Mouse (Mus musculus) layer of hippocampus, postnatal 10 days (tissue): ENCODE data around the gene Tmprss11c. TPM values are rescaled to one million over a fixed set of nuclear protein-coding genes. Genes with fewer than 3 reads are reported as not detected.
"Not testable (repeated sequence)": the region's sequence is repeated elsewhere in the genome, so short reads cannot be mapped to it uniquely, and the experiment has no call there.

Experiments
- DNase-seq, 2 experiments: peaks; one replicate each; pipeline ENCODE4 v3.0.0; 2021; ENCODE audit warnings: low spot score in 2 of 2
- long read RNA-seq: library from polyadenylated mRNA; stranded (forward); transcript quantifications from one replicate; pipeline ENCODE4 v2.0.0, GENCODE M21; 2023
- total RNA-seq, 2 experiments: library from RNA; stranded (reverse); gene quantifications; 2 replicates each; pipeline ENCODE4 v1.2.3; 2021

Tmprss11c gene
- not detected for total RNA-seq
- long read RNA-seq = 0 reads

DNA sequence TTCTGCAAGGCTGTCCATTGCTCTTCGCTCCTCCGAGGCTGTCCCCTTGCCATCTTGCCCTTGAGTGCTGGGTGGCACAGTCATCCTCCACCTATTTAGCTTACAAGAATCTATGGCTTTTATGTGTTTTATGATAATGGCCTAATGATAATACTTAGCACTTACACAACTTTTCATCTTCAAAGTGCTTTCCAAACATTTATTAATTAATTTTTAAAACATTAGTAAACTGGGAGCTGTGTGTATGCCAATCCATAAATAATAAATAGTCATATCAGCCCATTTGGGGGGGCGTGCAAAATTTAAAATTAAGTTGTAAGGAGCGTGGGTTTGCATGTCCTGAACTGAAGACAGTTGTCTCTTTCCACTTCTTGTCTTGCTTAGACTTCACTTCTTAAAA is at the start of gene Tmprss11c:
TSS of gene Tmprss11c (minus strand) at position 101 of the 400 bp plus-strand sequence.
- no peak for DNase-seq

DNA sequence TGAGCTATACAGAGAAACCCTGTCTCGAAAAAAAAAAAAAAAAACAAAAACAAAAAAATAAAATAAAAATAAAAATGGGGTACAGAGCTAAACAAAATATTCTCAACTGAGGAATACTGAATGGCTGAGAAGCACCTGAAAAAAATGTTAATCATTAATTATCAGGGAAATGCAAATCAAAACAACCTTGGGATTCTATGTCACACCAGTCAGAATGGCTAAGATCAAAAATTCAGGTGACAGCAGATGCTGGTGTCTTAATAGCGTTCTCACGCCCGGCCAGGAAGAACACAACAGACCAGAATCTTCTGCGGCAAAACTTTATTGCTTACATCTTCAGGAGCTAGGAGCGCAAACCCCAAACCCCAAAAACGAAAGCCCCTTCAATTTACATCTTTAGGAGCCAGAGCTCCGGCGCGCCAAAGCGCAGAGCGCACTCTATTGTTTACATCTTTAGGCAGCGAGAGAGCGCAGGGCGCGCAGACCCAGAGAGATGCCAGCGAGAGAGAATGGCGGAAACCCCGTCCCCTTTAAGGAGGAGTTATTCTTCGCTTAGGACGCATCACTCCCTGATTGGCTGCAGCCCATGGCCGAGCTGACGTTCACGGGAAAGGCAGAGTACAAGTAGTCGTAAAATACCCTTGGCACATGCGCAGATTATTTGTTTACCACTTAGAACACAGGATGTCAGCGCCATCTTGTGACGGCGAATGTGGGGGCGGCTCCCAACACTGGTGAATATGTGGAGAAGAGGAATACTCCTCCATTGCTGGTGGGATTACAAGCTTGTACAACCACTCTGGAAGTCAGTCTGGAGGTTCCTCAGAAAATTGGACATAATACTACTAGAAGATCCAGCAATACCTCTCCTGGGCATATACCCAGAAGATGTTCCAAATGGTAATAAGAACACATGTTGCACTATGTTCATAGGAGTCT is 29.2 kb upstream of the Tmprss11c start:
- DNase-seq = not testable (repeated sequence)

- DNase-seq = no peak
These were observed 17.0 kb upstream of the Tmprss11c start for GRCm38 (mm10) chr5:86306116-86306515.

- DNase-seq = no peak
These were observed 14.8 kb upstream of the Tmprss11c start for GRCm38 (mm10) chr5:86303877-86304276.

- DNase-seq = no peak
These were observed 42.5 kb downstream of the Tmprss11c start for GRCm38 (mm10) chr5:86246559-86246958.

GRCm38 (mm10) chr5:86244880-86245279 is 44.2 kb downstream of the Tmprss11c start:
- DNase-seq = no peak

GRCm38 (mm10) chr5:86244275-86244674 is 44.8 kb downstream of the Tmprss11c start:
- no peak for DNase-seq

GRCm38 (mm10) chr5:86227156-86227853 is 61.8 kb downstream of the Tmprss11c start:
- no peak for DNase-seq

- DNase-seq = no peak
These were observed 91.3 kb downstream of the Tmprss11c start, which contains the start of gene Gnrhr for GRCm38 (mm10) chr5:86197801-86198200. Gnrhr (minus strand) TSS chr5:86197901.

GRCm38 (mm10) chr5:86191356-86191755 is 97.8 kb downstream of the Tmprss11c start:
- no peak for DNase-seq

DNA sequence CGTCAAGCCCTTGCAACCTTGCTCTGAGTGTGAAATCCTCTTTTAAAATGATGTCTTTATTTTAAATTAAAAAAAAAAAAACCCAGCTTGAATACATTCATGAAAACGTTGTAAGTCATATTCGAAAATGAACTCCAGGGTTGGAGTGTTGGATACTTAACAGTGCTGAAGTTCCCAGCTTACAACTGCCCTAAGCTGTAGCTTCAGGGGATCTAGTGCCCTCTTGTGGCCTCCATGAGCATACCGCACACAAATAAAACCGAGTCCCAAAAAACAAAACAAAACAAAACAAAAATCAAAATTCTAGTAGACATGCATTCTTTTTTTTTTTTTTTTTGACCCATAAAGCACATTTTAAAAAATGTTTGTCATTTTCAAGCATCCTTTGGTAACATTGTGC is 98.3 kb downstream of the Tmprss11c start:
- DNase-seq = peak in 1 of 2 experiments; percentile 8

GRCm38 (mm10) chr5:86190290-86190689 is 98.8 kb downstream of the Tmprss11c start:
- no peak for DNase-seq

GRCm38 (mm10) chr5:86187441-86187840 is 101.7 kb downstream of the Tmprss11c start:
- DNase-seq = no peak

Other genes starting within 250 kb of the Tmprss11c start
- gene Cenpc1, start 223.7 kb downstream of the Tmprss11c start, total RNA-seq = 10 to 100 TPM; 26.7 to 28.1 TPM
- not detected for gene Stap1, start 217.6 kb downstream of the Tmprss11c start, total RNA-seq
- 10 to 100 TPM; 16.7 to 18.3 TPM for gene Uba6, start 116.5 kb downstream of the Tmprss11c start, total RNA-seq
- gene Gnrhr, start 91.4 kb downstream of the Tmprss11c start, total RNA-seq = not detected
- not detected for gene Tmprss11d, start 84.1 kb upstream of the Tmprss11c start, total RNA-seq
- not detected for gene Tmprss11a, start 179.7 kb upstream of the Tmprss11c start, total RNA-seq
- gene Tmprss11g, start 229.3 kb upstream of the Tmprss11c start, total RNA-seq = not detected